Mouse (Mus musculus): ENCODE results near the gene Scaf1.

Gene Scaf1

DNA sequence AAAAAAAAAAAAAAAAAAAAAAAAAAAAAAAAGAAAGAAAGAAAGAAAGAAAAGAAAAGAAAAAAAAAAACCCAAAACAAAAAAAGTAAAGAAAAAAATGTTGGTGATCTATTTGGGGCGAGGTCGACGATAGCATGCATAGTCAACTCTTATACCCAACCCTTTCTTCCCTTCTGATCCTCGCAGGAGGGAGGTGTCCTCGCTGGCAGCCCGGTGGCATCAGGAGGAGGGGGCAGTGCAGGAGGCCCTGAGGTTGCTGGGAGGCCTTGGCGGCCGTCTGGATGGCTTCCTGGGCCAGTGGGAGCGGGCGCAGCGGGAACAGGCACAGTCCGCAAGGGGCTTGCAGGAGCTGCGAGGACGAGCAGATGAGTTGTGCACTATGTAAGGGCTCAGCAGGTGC is 62.6 kb downstream of the Scaf1 start:
- DNase-seq: no peak

Data from lung, postnatal 14 days (tissue).